Mouse (Mus musculus): ENCODE data around the gene Rap1gap2. TPM values are rescaled to one million over a fixed set of nuclear protein-coding genes. Genes with fewer than 3 reads are reported as not detected.

Gene Rap1gap2
- total and polyA plus RNA-seq, 3 experiments: 5.8 to 10.1 TPM; not detected in 1

- H3K27me3 ChIP-seq (ENCODE audit: control insufficient read depth in 1 of 2, insufficient read depth in 2 of 2, low read length in 2 of 2): no peaks in the 10 kb centered on the region
- no peak overlapping the region for H3K27ac ChIP-seq (ENCODE audit: control insufficient read depth, low read depth, low read length)
- no peaks in the 10 kb centered on the region for H3K4me1 ChIP-seq (ENCODE audit: control insufficient read depth in 1 of 2, insufficient read depth in 2 of 2, low read length in 2 of 2)
- H3K9ac ChIP-seq (ENCODE audit: control insufficient read depth, low read depth, low read length, poor library complexity, severe bottlenecking): no peak overlapping the region
- H3K9me3 ChIP-seq (replicated peaks; ENCODE audit: insufficient read depth, low read length): no peaks in the 10 kb centered on the region
- no peak for TF ChIP-seq TCF12 (IDR thresholded peaks at IDR 0.05; ENCODE audit: low read depth, low read length)
- TF ChIP-seq SIN3A (IDR thresholded peaks at IDR 0.05; ENCODE audit: low read length): no peak
- no peak for TF ChIP-seq TBP (IDR thresholded peaks at IDR 0.05; ENCODE audit: low read depth, low read length)
- TF ChIP-seq JUND (IDR thresholded peaks at IDR 0.05; ENCODE audit: low read depth, low read length): no peak
- DNase-seq (ENCODE audit: low read depth, low spot score): no peak
- no peak overlapping the region for H3K4me3 ChIP-seq (ENCODE audit: control insufficient read depth in 1 of 2, insufficient read depth in 1 of 2, low read depth in 2 of 2, low read length in 2 of 2)
- H3K79me2 ChIP-seq (ENCODE audit: control insufficient read depth, insufficient read depth, low read length, poor library complexity): no peaks in the 10 kb centered on the region
- no peaks in the 10 kb centered on the region for H3K36me3 ChIP-seq (ENCODE audit: control insufficient read depth in 1 of 2, insufficient read depth in 2 of 2, low read length in 2 of 2)
Observed at GRCm38 (mm10) chr11:74631880-74632789, 21.4 kb upstream of the Rap1gap2 start.

- no peak overlapping the region for H3K9ac ChIP-seq (ENCODE audit: control insufficient read depth, low read depth, low read length, poor library complexity, severe bottlenecking)
- no peak for DNase-seq (ENCODE audit: low read depth, low spot score)
- H3K9me3 ChIP-seq (replicated peaks; ENCODE audit: insufficient read depth, low read length): no peaks in the 10 kb centered on the region
- no peak overlapping the region for H3K27ac ChIP-seq (ENCODE audit: control insufficient read depth, low read depth, low read length)
- H3K4me3 ChIP-seq (ENCODE audit: control insufficient read depth in 1 of 2, insufficient read depth in 1 of 2, low read depth in 2 of 2, low read length in 2 of 2): no peak overlapping the region
- peaks cover 0 to 21% of the 10 kb centered on the region in 2 experiments; a peak in 3 of 4 replicates for H3K4me1 ChIP-seq (ENCODE audit: control insufficient read depth in 1 of 2, insufficient read depth in 2 of 2, low read length in 2 of 2)
- H3K27me3 ChIP-seq (ENCODE audit: control insufficient read depth in 1 of 2, insufficient read depth in 2 of 2, low read length in 2 of 2): no peaks in the 10 kb centered on the region
- no peak for TF ChIP-seq MAZ (IDR thresholded peaks at IDR 0.05; ENCODE audit: low read depth, low read length)
- TF ChIP-seq SMC3 (IDR thresholded peaks at IDR 0.05; ENCODE audit: low read depth, low read length): no peak
- no peak for TF ChIP-seq TAL1 (IDR thresholded peaks at IDR 0.05; ENCODE audit: low read length)
- TF ChIP-seq ZC3H11A (IDR thresholded peaks at IDR 0.05; ENCODE audit: low read depth, low read length): no peak
- no peak for TF ChIP-seq NELFE (IDR thresholded peaks at IDR 0.05; ENCODE audit: low read depth, low read length)
- peaks cover 0 to 8% of the 10 kb centered on the region in 2 experiments; a peak in 2 of 4 replicates for H3K36me3 ChIP-seq (ENCODE audit: control insufficient read depth in 1 of 2, insufficient read depth in 2 of 2, low read length in 2 of 2)
- H3K79me2 ChIP-seq (ENCODE audit: control insufficient read depth, insufficient read depth, low read length, poor library complexity): no peaks in the 10 kb centered on the region
Observed at GRCm38 (mm10) chr11:74627481-74627880, 16.8 kb upstream of the Rap1gap2 start.

- Histone ChIP-seq H3K4me1 (ENCODE audit: control insufficient read depth in 1 of 2, insufficient read depth in 2 of 2, low read length in 2 of 2) (peaks cover 2 to 34% of the 10 kb centered on the region in 2 experiments; a peak in 3 of 4 replicates), H3K27ac (ENCODE audit: control insufficient read depth, low read depth, low read length) (no peak overlapping the region), H3K36me3 (ENCODE audit: control insufficient read depth in 1 of 2, insufficient read depth in 2 of 2, low read length in 2 of 2) (peaks cover 0 to 15% of the 10 kb centered on the region in 2 experiments; a peak in 2 of 4 replicates), H3K4me3 (ENCODE audit: control insufficient read depth in 1 of 2, insufficient read depth in 1 of 2, low read depth in 2 of 2, low read length in 2 of 2) (no peak overlapping the region), H3K27me3 (ENCODE audit: control insufficient read depth in 1 of 2, insufficient read depth in 2 of 2, low read length in 2 of 2) (no peaks in the 10 kb centered on the region), H3K9ac (ENCODE audit: control insufficient read depth, low read depth, low read length, poor library complexity, severe bottlenecking) (no peak overlapping the region), H3K79me2 (ENCODE audit: control insufficient read depth, insufficient read depth, low read length, poor library complexity) (no peaks in the 10 kb centered on the region), H3K9me3 (replicated peaks; ENCODE audit: insufficient read depth, low read length) (no peaks in the 10 kb centered on the region)
- no peak for TF ChIP-seq TCF12 (IDR thresholded peaks at IDR 0.05; ENCODE audit: low read depth, low read length)
- no peak for TF ChIP-seq SIN3A (IDR thresholded peaks at IDR 0.05; ENCODE audit: low read length)
- TF ChIP-seq EP300 (IDR thresholded peaks at IDR 0.05; ENCODE audit: low read depth in 1 of 2, low read length in 2 of 2): 0 out of 4 replicates have a peak, but pooled peaks of 1 of the 2 experiments have one; percentile 12
- no peak for TF ChIP-seq MYB (IDR thresholded peaks at IDR 0.05; ENCODE audit: low read depth, low read length)
- DNase-seq (ENCODE audit: low read depth, low spot score): no peak
Observed at GRCm38 (mm10) chr11:74625333-74625732, 14.6 kb upstream of the Rap1gap2 start.
